Mouse (Mus musculus): Measurements from ENCODE around the gene Ntm.

DNA sequence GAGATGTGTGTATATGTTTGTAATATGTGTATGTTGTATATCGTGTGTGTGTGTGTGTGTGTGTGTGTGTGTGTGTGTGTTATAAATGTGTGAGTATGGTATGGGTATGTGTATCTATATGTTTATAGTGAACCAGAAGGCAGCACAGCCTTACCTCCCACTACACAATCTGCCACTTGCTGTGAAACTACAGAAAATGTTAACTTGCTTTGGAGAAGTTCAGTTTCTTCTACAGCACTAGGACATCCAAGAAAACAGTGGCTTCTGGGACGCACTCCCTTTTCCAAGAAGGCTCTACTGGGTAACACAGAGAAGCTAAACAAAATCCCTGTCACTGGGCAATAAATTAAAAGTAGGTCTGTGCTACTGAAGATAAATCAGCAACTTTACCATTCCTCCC, 834.5 kb downstream of the Ntm start:
- TF ChIP-seq POLR2A (IDR thresholded peaks at IDR 0.05; ENCODE audit: borderline replicate concordance, extremely low read depth, insufficient read depth, insufficient read length, poor library complexity, severe bottlenecking) (no peak), CTCF (IDR thresholded peaks at IDR 0.05; ENCODE audit: borderline replicate concordance, extremely low read depth, insufficient read depth, insufficient read length) (no peak)
